Mouse (Mus musculus) retina, embryonic 14.5 days (tissue): ENCODE measurements around the gene Thada.

Experiments
- DNase-seq: peaks from one replicate; pipeline ENCODE4 v3.0.0-alpha.2; 2015; ENCODE audit warnings: low spot score

Gene Thada

DNA sequence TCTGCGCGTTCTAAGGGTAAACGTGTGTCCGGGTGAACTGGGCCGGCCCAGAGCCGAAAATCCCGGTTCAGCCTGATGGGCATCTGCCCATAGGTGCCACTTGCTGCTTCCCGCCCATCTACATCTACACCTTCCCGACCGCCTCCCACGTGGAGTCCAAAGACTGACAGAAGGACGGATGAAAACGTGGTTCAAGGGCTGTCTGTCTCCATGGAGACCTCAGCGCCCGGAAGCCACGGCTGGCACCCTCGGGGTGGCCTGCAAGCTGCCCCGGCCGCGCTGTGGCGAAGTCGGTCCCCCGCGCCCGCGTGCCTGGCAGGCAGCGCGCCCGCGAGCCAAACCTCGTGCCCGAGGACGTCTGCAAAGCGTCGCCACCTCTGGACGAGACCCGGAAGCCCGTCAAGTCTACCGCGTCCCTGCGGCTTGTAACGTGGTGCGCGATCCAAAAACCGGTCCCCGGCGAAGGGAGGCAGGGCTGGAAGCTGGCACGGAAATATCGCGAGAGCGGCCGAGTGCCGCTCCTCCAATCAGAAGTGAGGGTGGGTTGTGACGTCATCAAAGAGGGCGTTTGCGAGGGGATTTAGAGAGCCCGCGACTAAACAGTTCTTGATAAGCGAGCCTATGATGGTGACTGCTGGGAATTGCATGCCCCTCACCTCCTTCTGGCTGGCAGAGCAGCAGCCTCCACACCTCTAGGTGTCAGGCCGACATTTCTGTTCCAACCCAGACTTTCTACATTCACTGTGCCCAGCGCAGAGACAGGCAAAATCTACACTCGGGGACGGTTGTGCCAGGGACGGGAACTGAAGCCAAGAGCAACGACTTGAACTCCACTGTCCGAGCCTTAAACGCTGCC is at the start of gene Thada:
Thada (minus strand) TSS at position 453 of the 856 bp plus-strand sequence.
- peak; percentile 100 for DNase-seq

- DNase-seq = peak; percentile 27
Observed at GRCm38 (mm10) chr17:84512516-84513085, 46.6 kb upstream of the Thada start.

- DNase-seq = peak; percentile 85
Observed at GRCm38 (mm10) chr17:84511682-84512515, 45.9 kb upstream of the Thada start, which contains the start of gene Plekhh2. Gene Plekhh2, plus strand, starts transcription at chr17:84511895.

GRCm38 (mm10) chr17:84510961-84511639 is 45.1 kb upstream of the Thada start:
- no peak for DNase-seq

- no peak for DNase-seq
Observed at GRCm38 (mm10) chr17:84510355-84510754, 44.4 kb upstream of the Thada start.

- no peak for DNase-seq
Observed at GRCm38 (mm10) chr17:84509176-84509575, 43.2 kb upstream of the Thada start.

GRCm38 (mm10) chr17:84508736-84509135 is 42.7 kb upstream of the Thada start:
- no peak for DNase-seq

DNA sequence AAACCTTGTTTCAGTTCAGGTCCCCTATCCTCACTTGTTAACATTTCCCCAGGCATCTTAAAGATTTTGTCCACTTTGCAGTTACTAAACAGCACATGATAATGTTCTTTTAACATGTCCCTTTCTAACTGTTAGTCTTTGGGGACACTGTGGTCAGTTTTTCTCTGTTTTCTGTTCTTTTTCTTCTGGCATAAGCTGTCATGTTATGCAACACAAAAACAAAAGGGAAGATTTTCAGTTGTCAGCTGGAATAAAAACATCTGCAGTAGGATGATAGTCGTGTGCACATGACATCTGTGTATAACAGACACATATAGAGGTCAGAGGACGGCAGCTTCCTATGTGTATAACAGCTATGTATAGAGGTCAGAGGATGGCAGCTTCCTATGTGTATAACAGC is 39.9 kb upstream of the Thada start:
- no peak for DNase-seq

GRCm38 (mm10) chr17:84502341-84502740 is 36.3 kb upstream of the Thada start:
- no peak for DNase-seq

DNA sequence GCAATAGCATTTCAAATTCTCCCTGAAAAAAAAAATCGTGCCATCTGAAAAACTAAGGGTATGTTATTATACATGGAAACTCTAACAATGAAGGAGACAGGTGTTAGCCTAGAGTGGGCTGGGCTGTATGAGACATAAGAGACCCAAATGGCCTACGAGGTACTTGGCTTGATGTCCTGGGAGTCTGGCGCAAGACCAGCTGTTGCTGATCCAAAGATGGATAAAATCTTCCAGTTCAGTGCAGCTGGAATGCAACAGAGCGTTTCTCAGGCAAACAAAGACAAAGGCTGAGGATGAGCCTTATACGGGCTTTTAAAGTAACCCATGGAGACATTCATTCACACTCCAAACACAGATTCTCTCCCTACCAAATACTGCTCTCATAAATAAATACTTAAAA is 32.6 kb upstream of the Thada start:
- peak; percentile 74 for DNase-seq

DNA sequence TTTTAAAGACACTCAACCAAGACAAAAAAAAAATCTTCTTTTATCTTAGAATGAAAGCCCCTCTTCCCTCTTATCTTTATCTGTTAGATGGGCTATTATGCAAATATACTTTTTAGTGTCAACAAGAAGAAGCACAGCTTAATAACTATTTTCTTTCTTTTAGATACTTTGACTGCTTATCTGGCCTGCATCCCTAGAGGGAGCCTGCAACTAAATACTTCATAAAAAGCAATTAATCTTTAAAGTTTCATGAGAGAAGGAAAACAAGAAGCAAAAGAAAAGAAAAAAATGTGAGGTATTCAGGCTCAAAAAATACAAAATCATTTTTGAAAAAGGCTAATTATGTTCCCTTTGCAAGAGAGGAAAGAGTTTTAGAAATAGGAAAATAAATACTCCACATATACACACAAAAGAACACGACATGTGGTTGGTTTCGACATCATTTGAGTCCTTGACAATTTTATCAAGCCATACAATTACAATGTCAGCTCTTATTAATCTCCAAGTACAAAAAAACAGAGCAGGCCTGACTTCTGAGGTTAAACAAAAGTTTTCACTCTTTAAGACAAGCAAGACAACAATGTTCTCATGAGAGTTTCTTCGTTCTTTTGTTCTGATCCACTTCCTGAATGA is 32.1 kb upstream of the Thada start:
- DNase-seq = peak; percentile 18

DNA sequence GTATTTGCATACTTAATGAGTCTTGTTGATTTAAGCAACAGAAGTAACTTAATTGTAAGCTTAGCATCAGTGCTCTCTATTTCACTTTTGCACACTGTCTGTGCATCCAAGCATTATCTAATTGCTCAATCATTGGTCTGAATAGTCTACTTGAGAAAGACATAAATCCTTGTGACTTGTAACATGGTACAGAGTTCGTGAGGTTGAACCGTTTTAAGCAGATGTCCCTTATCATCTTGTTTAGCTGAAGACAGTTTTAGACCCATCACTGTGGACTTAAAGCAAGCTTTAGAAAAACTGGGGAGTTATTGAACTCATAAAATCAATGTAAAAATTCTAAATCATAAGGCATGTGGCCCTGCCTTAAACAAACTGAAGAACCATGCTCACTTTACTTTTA is 31.6 kb upstream of the Thada start:
- peak; percentile 42 for DNase-seq

DNA sequence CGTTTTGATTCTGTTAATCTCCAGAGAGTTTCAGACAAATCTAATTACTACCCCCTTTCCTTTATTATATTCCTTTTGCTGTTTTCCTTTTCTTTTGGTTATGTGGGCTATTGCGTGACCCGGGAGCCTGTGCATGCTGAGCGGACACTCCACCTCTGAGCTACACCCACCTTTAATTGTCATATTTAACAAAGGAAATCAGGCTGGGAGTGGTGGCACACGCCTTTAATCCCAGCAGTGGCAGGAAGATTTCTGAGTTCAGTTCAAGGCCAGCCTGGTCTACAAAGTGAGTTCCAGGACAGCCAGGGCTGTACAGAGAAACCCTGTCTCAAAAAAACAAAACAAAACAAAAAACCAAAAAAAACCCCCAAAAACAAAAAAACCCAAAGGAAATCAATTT is 31.0 kb upstream of the Thada start:
- DNase-seq = no peak

DNA sequence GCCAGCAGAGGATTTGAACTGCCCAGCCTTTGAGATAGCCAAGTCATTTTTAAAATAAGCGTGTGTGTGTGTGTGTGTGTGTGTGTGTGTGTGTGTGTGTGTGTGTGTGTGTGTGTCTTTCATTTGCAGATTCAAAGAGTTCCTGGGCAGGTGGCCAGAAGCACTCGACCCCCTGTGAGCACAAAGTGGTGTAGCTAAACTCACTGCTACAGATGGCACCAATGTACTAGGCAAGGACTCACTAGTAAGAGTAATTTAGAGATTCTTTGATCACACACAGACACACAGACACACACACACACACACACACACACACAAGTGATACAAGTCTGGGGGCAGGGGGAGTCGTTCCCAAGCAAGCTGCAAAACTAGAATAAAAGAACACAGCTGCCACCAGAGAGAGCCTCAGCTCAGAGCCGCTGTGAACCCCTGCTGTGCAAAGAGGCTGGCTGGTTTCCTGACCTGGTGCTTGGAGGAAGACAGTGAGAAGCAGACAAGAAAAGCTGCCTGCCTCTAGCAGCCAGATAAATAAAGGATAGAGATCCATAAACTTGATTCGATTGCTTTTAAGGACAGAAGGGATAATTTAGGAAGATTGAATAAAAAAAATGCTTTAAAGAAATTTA is 26.4 kb upstream of the Thada start:
- peak; percentile 71 for DNase-seq

DNA sequence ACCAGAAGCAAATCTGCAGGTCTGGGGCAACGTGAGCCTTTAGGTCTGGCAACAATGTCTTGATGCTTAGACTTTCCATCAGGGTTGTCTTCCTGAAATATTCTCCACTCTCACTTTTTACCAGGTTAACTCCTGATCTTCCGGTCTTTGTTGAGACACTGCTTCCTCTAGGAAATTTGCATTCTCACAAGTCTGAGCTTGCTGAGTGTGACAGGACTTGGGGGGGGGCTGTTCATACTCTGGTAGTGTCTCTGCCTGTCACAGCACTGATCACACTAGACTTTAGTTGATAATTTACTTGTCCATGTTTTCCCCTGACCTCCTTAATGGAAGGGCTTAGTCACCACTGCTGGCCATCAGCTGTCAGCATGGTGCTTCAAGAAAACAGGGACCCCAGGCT is 21.4 kb upstream of the Thada start:
- no peak for DNase-seq

GRCm38 (mm10) chr17:84483673-84484320 is 17.8 kb upstream of the Thada start:
- DNase-seq = no peak

GRCm38 (mm10) chr17:84482831-84483230 is 16.8 kb upstream of the Thada start:
- no peak for DNase-seq

DNA sequence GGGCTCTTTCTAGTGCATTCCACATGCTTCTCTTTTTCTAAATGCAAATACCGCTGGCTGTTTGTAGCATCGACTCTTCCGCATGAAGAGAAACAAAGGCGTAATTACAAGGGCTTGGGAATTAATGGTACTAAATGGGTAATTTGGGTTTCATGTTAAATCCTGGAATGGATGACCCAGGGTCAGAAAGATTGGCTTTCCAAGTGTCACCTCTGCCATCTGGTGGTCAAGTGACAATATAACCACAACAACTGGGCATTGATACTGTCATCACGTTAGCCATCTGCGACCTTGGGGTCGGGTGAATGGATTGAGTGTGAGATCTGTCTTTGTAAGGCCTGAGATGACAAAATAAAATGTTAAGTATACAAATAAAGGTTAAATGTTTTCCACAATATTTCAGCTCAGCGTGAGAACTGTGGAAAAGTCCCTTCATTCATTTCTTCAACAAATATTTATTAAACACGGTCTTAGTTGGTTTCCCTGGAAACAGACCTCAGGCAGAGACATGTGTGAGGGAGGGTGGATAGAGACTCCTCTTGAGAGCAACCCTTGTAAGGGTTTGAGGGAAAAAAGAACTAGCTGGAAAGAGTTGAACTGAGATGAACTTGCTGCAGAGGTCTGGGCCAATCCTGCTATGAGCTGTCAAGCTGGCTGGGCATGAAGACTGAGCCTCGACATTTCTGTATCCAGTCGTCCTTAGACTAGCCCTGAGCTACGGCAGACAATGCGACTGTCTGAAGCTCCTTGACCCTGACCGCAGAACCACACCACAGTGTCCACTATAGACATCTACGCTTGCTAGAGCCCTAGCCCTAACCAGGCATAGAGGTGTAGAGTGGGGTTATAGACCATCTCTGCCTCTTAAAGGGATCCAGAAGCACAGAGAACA is 14.7 kb upstream of the Thada start:
- peak; percentile 84 for DNase-seq

DNA sequence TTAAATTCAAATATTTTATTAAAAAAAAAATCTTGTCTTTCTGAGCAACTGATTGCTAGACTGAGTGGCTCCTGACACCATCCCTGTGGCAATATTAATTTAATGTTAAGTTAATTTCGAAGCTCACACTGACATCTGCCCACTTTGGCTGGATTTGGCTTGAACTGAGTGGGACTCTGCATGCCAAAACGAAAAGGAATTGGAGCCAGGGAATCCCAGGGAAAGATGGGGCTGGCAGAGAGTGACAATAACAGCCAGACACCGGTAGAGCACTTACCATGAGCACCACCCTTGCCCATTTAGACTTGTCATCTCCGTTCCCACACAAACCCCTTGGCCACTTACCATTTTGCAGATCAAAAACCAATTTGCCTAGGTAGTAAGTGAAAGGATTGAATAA is 12.3 kb upstream of the Thada start:
- no peak for DNase-seq

GRCm38 (mm10) chr17:84477176-84477575 is 11.2 kb upstream of the Thada start:
- DNase-seq = no peak
